Mouse (Mus musculus): Measurements from ENCODE around the gene Atp11c.

Atp11c gene

DNA sequence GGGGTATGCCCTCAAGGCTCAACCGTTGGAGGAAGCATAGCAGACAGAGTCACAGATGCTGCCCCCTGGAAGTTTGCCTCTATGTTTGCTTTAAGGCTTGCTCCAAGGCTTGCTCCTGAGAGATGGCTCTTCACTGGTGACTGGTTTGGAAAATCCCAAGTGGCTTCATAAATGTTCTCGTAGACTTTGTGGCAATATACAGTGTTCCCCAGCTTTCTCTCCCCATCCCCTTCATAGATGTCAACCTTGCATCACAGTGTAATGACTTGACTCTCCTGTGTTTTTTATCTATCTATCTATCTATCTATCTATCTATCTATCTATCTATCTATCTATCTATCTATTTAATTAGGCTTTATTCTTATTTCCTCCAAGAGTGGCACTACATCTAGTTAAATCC lies at the start of gene Atp11c:
TSS of gene Atp11c (minus strand) at position 101 of the 400 bp plus-strand sequence.
- DNase-seq (ENCODE audit: low read depth, low spot score) = no peak

DNA sequence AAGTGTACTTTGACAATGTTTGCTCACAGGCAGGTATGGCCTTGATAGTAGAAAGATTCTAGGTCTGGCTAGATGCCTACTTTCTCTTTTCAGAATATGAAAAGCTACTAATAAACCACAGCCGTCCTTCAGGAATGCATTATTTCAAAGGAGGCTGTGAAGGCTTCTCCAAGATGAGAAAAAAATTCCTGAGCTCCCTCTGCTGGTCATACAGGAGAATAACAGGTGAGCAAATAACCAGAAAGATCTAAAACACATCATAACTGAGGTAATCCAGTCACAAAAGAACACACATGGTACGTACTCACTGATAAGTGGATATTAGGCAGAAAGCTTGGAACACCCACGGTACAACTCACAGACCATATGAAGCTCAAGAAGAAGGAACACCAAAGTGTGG lies 16.7 kb upstream of the Atp11c start:
- no peak for DNase-seq (ENCODE audit: low read depth, low spot score)

DNA sequence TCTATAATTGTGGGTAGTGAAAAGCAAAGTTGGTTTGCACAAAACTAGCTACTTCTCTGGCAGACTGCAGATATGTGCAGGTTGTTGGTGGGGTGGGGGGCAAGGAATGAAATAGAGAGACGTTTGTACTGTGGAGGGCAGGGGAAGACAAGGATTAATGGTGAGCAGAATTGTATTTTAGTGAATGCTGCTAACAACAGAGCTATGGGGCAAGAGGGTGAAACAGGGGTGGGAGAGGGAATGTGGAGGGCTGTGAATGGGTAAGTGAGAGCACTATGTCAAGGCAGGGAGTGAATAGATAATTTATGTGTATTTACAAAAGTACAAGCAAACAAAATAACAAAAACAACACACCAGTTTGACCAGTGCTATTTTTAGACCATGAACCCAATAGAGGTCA lies 22.0 kb downstream of the Atp11c start:
- no peak for DNase-seq (ENCODE audit: low read depth, low spot score)

DNA sequence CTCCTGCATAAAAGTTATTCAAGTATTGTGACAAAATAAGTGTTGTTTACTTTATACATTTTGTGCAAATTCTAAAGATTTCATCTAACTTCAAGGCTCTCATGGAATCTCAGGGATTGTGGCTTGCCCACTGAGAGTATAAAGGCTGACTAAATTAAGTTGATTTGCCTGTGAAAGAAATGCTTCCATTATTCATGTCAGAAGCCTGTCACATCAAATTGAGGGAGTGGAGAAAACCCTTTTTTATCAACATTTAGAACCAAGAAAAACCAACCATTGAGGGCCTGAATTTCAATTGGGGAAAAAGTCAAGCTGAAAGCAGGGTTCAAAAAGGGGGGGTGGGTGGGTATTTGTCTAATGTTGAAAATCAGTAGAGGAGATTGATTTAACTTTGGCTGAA lies 23.5 kb downstream of the Atp11c start:
- DNase-seq (ENCODE audit: low read depth, low spot score) = no peak

DNA sequence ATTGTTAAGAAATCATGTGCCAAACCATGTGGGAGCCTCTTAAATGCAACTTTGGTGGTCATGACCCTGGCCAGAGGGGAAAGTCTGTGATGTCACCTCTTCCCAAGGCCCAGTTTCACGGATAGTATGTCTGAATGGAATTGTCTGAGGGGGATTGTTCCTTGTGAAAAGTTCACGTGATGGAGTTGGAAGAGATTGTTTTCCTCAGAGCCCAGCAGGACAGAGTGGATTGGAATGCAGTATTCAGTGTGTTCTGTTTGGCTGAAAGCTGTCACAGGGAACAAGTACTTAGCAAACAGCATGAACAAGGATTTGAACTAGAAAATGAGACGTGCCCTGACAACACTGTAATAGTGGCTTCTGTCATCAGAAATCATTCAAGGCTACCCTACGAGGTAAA lies 37.3 kb downstream of the Atp11c start:
- no peak for DNase-seq (ENCODE audit: low read depth, low spot score)

DNA sequence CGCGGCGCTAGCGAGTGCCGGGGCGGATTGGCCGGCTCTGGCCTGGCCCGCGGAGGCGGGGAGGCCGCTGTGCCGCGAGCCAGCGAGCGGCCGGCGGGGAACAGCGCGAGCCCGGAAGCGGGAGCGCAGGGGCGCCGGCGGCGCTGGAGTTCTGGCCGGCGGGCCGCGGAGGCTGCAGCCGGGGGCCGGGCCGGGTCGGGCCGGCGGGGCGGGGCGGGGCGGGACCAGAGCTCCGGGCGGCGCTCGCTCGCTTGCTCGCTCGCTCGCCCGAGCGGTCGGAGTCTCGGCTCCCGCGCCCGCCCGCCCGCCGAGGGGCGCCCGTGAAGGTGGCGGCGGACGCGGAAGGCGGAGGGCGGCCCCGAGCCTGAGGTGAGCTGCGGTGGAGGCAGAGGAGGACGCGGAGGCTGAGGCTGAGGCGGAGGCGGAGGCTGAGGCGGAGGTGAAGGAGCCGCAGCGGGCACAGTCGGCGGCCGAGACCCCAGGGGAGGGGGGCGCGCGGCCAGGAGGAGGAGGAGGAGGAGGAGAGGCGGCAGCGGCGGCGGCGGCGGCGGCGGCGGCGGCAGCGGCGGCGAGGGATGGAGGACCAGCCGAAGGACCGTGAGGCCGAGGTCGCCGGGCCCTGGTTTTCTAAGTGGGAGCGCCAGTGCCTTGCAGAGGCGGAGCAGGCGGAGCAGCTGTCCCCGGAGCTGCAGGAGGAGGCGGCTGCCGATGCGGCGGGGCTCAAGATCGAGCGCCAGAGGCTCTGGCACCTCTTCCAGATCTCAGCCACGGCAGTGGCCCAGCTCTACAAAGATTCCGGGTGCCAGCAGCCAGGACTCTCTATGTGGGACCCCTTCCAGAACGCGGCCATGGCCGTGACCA lies 44.8 kb downstream of the Atp11c start:
- DNase-seq (ENCODE audit: low read depth, low spot score) = peak; percentile 4

DNA sequence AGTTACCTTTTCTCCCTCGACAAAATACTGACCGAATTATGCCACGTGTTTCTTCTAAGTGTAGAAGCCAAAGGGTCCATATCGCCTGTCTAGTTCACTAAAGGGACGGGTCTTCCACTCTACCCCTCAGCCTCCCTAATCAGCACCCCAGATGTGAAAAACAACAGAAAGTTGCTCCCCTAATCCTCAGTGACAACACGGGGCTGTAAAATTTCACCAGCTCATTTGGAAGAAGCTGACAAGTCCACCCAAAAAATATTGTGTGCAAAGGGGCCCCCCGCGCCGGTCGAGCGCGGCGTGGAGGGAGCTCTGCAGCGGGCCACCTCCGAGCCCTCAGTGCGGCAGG lies 45.4 kb downstream of the Atp11c start:
- no peak for DNase-seq (ENCODE audit: low read depth, low spot score)

DNA sequence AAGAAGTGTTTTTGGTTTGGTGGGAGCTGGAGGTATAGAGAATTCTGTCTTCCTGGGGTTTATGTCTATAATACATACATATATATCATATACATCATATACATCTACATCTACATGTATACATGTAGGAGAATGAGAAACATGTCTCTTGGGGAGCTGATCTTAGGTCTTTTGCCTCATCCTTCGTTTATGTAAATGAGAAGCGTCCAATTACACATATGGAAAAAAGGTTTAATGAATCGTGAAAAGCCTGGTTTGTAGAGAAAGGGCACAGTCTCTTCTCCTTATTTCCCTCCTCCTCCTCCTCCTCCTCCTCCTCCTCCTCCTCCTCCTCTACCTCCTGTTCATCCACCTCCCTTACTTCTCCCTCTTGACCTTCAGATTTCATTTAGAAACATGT lies 46.6 kb downstream of the Atp11c start:
- no peak for DNase-seq (ENCODE audit: low read depth, low spot score)

DNA sequence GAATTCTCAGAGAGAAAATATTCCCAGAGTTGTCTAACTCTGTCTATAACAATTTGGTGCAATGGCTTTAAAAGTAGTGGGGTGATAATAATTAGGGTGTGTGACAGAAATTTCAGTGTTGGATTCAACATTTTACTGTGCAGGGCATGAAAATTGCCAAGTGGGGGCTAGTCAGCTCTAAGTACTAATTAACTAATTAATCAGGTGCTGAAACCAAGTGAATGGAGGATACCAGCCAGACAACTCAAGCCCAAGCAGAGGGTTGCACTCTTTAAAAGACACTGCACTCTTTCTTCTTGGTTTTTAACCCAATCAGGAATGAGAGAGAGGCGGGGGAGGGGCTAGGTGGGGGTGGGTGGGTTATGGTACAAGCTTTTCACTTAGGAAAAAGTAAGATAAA lies 47.1 kb downstream of the Atp11c start:
- DNase-seq (ENCODE audit: low read depth, low spot score) = no peak

DNA sequence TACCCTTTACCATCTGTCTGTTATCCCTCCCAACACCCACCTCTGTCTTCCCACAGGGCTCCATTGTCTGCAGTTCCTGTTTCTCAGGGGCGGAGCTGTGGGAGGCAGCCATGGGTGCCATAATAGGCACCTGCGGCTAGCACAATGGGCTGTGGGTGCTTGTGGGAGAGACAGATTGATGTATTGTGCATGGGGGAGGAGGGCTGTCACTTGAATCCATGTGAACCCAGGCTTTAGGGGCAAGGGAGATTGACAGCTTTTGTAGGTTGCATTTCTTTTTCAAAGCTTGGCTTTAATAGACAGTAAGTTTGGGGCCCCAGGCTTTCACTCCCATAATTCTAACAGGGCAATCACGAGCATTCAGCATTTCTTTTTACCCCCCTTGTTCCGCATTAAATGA lies 48.4 kb downstream of the Atp11c start:
- no peak for DNase-seq (ENCODE audit: low read depth, low spot score)

DNA sequence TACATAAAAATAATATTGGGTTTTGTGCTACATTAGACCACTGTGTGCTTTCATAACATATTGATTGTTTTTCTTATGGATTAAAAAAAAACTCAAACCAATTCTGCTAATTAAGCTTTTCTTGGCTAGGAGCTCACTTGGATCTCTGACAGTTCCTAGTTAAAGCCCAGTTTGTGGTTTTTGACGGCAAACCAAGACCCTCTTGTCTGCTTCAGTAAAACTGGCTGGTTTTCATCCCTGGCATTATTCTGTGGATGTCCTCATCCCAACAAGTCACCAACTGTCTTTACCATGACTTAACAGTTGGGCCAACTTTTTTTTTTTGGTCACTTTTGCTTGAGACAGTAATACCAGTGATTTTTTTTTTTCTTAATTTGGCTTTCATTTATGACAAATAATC lies 49.6 kb downstream of the Atp11c start:
- DNase-seq (ENCODE audit: low read depth, low spot score) = no peak

DNA sequence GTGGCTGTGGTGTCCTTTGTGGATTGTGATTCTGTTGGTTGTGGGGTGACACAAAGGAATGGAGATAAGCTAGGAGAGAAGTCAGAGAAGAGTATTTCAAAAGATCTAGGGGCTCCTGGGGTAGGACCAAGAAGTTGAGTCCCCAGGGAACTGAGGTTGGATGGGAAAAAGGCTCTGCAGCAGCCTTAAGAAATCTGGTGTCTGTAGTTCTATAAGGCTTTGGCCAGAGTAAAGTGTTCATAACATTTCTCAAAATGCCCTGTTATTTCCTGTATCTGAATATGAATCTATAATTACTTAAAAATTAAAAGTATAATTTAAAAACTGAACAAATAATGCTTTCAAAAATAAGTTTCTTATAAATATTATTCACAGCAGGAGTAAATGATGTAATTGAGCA lies 53.3 kb downstream of the Atp11c start, which contains the start of gene Gm7073:
TSS of gene Gm7073 (minus strand) at position 101 of the 400 bp plus-strand sequence.
- no peak for DNase-seq (ENCODE audit: low read depth, low spot score)

DNA sequence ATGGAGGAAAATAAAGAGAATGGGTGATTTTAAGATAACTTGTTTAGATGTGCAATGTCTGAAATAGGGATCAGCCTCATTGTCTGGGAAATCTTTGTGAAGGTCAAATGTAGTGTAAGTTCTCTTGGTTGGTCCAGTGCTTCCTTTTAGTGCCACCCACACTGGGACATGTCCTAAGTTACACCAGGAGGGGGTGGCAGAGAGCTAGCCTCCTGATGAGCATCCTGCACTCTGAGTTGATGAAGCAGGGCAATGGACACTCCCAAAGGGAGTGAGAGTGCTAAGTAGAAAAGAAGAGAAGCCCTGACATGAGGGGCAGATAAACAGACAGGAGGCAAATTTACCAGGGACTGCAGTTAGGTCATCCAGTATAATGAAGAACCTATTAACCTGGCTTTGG lies 88.5 kb downstream of the Atp11c start:
- no peak for DNase-seq (ENCODE audit: low read depth, low spot score)

DNA sequence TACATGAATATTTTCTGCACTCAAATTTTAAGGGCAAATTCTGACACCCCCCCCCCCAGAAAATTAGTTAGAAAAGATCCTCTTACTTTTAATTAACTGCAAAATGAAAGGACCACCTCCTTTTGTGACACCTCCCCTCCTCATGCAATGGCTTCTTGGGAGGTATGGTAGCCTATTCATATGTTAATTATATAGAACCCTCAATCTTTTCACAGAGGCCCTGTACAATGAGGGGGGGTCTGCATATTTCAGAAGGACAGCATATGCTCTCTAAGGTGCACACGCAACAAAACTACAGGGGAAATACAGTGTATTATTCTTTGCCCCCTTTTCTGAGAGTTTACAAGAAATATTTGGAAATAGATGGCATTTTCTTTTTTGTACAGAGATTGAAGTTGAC lies 94.7 kb downstream of the Atp11c start:
- DNase-seq (ENCODE audit: low read depth, low spot score) = no peak

DNA sequence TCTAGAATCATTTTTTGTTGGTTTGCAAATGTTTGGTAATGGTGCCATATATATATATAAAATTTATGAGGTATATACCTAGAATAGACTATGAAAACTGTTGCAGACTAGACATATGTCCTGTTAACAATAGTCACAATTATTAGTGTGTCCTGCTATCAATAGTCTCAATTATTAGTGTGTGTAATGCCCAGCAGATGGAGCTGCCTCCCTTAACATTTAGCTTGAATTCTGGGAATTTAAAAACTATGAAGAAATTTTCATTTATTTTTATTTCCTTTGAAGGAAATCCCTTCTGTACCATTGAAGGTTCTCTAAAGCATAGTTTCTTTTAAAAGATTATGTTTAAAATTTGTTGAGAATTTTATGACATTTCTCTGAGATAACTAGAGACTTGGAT lies 97.2 kb downstream of the Atp11c start:
- no peak for DNase-seq (ENCODE audit: low read depth, low spot score)

DNA sequence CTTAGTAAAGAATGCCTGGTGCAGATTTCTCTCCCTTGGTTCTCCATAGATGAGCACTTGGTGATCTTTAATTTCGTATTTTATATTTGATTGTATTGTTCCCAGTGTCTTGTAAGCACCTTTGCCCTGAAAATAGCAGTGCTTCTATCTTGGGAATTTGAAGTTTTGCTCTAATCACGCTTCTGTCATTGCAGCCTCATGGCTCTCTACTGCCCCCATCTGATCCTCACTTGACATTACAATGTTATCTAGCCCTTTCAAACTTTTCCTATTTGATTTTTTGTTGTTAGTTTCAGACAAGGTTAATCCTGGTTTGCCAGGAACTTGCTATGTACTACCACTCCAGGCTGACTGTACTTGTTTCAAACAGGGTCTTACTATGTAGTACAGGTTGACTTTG lies 128.7 kb downstream of the Atp11c start:
- no peak for DNase-seq (ENCODE audit: low read depth, low spot score)

DNA sequence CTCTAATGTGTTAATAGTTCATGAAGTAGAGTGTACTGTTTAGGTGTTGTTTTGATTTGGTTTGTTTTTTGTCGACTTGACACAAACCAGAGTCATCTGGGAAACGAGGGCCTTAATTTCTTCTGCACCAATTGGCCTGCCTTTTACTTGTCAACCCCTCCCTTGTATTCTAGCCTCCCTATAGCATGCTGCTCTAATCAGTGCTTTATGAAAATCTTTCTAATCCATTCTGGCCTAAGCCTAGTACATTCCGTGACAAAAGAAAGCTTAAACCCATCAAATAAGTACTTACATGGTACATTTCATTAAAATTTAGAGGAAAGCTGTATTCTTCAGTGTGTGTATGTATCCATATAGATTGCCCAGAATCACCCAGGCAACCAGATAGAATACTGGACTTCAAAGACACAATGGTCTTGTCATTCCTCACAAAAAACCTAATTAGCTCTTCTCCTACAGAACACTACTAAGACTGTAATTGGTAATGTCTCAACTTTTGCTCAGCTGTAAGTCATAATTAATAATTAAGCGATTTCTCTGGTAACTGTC lies 177.9 kb downstream of the Atp11c start:
- DNase-seq (ENCODE audit: low read depth, low spot score) = no peak

DNA sequence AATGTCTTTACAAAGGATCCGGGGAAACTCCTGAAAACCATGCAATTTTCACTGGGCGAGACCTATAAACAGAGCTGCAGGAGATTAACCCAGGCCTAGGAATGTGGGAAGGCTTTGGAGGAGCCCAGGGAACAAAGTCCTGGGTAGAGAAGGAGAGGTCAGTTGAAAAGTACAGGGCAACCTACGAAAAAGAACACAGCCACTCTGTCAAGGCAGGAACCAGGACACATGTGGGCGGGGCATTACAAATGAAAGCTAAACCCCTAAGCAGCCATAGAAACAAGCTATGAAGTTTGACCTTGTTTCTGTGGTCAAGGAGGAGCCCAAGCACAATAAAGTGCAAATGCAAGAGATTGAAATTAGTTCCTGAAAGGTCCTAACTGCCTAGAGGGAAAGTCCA lies 186.8 kb downstream of the Atp11c start:
- no peak for DNase-seq (ENCODE audit: low read depth, low spot score)

DNA sequence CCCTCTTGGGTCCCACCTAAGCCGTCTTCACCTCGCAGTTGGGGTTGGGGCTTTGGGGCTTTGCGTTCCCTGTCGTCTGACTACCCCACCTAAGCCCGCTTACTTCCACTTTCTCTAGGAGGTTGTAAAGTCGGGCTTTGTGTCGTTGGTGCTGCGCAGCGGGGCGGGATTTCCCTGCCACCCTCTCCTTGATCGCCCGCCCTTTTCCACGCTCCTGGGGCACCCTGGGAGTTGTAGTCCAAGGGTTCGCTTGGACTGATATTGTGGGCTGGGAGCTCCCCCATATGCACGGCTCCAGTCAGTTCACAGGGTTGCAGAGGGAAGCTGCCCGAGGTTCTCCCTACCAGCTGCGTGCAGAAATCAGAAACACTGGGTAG lies 187.8 kb downstream of the Atp11c start:
- DNase-seq (ENCODE audit: low read depth, low spot score) = peak; percentile 82

DNA sequence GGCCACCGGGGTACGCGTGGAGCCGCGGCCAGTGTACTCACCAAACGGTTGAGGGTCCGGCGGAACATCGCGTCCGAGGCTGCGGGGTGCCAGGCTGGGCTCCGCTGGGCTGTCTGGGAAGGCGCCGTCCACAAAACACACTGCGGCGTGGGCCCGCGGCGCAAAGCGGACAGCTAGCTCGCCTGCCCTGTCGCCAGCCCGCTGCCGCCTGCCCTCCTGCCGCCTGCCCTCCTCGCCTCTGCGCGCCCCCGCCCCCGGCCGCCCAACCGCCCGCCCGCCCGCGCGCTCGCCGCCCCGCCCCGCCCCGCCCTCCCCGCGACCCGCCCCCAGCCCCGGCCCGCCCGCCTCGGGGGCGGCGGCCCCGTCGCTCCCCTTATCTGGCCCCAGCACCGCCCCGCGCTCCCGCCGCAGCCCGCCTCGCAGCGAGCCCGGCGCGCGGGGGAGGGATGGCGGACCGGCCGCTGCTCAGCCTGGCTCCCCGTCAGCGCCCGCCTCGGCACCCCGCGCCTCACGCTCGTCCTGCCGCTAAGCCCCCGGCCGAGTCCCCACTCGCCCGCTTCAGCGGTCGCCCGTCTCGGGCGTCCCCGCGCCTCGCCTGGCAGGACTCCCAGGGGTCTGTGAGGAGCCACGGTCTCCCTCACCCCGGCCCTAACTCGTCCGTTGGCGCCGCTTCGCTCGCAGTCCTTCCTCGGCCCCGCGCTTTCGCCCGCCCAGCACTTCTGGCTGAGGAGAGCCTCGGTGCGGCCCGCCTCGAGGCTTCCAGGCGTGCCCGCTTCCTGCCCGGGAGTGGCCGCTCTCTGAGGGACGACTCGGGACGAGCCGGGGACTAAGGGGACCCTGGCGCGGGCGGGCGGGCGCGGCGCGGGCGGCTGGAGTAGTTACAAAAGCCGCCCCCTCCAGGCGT lies 188.5 kb downstream of the Atp11c start:
- DNase-seq (ENCODE audit: low read depth, low spot score) = peak; percentile 22

DNA sequence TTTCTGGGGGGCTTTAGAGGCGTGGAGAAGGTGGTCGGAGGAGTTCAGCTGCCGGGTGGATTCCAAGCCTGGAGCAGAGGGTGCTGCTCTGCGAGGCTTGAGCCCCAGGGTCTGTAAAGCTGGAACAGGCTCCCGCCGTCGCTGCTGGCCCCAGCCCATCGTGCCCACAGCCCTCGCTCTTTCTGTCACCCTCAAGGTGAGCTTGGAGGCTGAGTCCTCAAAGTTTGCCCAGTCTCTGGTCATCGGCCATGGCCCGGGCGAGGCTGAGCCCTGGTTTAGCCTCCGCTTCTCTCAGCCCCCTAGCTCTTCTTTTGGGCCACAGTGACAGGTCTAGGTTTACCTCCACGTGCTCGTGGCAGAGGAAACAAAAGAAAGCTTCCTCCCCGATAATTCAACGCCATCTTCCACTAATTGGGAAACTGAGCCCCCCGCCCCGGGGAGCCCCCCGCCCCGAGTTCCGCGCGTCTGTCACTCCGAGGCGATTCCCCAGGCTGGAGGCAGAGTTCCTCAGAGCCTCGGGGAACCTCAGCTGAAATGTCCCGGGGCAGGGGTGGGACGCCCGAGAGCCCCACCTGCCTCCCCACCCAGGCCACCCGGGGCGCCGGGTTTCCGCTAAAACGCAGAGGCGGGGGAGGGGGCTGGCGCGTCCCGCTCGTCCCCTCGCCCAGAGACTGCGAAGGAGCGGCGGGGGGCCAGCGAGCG lies 189.3 kb downstream of the Atp11c start:
- DNase-seq (ENCODE audit: low read depth, low spot score) = no peak

DNA sequence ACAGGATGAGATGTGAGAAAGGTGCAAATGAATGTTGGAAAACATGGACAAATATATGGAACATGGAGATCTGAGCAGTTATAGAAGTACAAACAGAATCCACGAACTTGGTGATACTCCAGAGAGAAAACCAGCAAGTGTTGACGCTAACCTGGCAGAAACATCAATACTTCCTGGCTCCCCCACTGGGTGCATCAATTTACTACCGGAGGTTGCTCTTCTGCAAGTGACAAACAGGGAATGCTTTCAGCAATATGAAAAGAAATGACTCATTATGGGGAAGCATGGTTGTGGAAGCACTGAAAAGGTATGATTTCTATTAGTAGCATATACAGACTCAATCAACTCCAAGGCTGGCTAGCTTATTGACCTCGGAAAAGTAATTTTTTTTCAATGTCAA lies 198.2 kb downstream of the Atp11c start:
- DNase-seq (ENCODE audit: low read depth, low spot score) = no peak

Measured in skeletal muscle tissue, adult 2 months (tissue).